Mouse (Mus musculus): ENCODE results near the gene Wdr83.
"Not testable (repeated sequence)": the region's sequence is repeated elsewhere in the genome, so short reads cannot be mapped to it uniquely, and the experiment has no call there.

The Wdr83 gene

GRCm38 (mm10) chr8:85081216-85081555, at the start of gene Wdr83:
Wdr83 (minus strand) TSS chr8:85081306.
- peak; percentile 68 to 82 for DNase-seq

- no peak for DNase-seq
Measured at GRCm38 (mm10) chr8:85123691-85124090, 42.6 kb upstream of the Wdr83 start.

- DNase-seq: no peak
Measured at GRCm38 (mm10) chr8:85122995-85123394, 41.9 kb upstream of the Wdr83 start, which contains the start of gene Zfp791. Zfp791 (minus strand) TSS chr8:85123095.

GRCm38 (mm10) chr8:85120251-85120650, 39.1 kb upstream of the Wdr83 start:
- DNase-seq: not testable (repeated sequence)

- DNase-seq: peak; percentile 10 to 11
Measured at GRCm38 (mm10) chr8:85119052-85119981, 38.2 kb upstream of the Wdr83 start.

GRCm38 (mm10) chr8:85116984-85117383, 35.9 kb upstream of the Wdr83 start:
- DNase-seq: no peak

- DNase-seq: no peak
Measured at GRCm38 (mm10) chr8:85115501-85115900, 34.4 kb upstream of the Wdr83 start.

- no peak for DNase-seq
Measured at GRCm38 (mm10) chr8:85113241-85113640, 32.1 kb upstream of the Wdr83 start.

- DNase-seq: no peak
Measured at GRCm38 (mm10) chr8:85100076-85100665, 19.1 kb upstream of the Wdr83 start.

- DNase-seq: no peak
Measured at GRCm38 (mm10) chr8:85096850-85097249, 15.7 kb upstream of the Wdr83 start.

GRCm38 (mm10) chr8:85096196-85096595, 15.1 kb upstream of the Wdr83 start:
- no peak for DNase-seq

- DNase-seq: no peak
Measured at GRCm38 (mm10) chr8:85095566-85095965, 14.5 kb upstream of the Wdr83 start.

- DNase-seq: no peak
Measured at GRCm38 (mm10) chr8:85095051-85095450, 13.9 kb upstream of the Wdr83 start.

- no peak for DNase-seq
Measured at GRCm38 (mm10) chr8:85091526-85092090, 10.5 kb upstream of the Wdr83 start.

GRCm38 (mm10) chr8:85090856-85091255, 9.8 kb upstream of the Wdr83 start:
- no peak for DNase-seq

GRCm38 (mm10) chr8:85088771-85089170, 7.7 kb upstream of the Wdr83 start:
- DNase-seq: no peak

- no peak for DNase-seq
Measured at GRCm38 (mm10) chr8:85086238-85086637, 5.1 kb upstream of the Wdr83 start.

- DNase-seq: no peak
Measured at GRCm38 (mm10) chr8:85084633-85085032, 3.5 kb upstream of the Wdr83 start.

GRCm38 (mm10) chr8:85083108-85083813, 2.2 kb upstream of the Wdr83 start, which contains the start of gene Man2b1:
Man2b1 (plus strand) TSS chr8:85083270.
- DNase-seq: peak; percentile 81 to 85

- DNase-seq: not testable (repeated sequence)
Measured at GRCm38 (mm10) chr8:85082169-85082568, 1.1 kb upstream of the Wdr83 start.

- DNase-seq: peak in 1 of 2 experiments; percentile 32
Measured at GRCm38 (mm10) chr8:85080532-85081215, 432 bp downstream of the Wdr83 start, which contains the start of gene Wdr83os. Wdr83os (plus strand) TSS chr8:85080740.

- DNase-seq: no peak
Measured at GRCm38 (mm10) chr8:85080214-85080531, 933 bp downstream of the Wdr83 start.
